Mouse (Mus musculus): ENCODE results near the gene Mogat2.

Mogat2 gene

DNA sequence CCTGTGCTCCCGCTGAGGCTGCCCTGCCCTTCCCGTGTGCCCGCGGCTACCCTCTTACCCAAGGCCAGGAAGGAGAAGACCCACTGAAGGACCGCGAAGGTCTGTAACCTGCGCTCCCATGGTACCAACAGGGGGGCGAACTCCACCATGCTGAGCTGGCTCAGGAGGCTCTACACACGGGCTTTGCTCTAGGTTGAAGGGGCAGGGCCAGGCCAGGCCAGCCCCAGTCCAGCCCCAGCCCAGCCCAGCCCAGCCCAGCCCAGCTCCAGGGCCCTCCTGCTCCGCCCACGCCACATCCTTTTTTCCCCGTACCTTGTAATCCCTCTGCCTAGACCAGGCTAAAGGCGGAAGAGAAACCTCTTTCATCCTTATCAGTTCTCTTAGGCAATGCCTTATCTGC lies at the start of gene Mogat2:
Mogat2 (minus strand) TSS at position 203 of the 400 bp plus-strand sequence.
- DNase-seq: no peak

DNA sequence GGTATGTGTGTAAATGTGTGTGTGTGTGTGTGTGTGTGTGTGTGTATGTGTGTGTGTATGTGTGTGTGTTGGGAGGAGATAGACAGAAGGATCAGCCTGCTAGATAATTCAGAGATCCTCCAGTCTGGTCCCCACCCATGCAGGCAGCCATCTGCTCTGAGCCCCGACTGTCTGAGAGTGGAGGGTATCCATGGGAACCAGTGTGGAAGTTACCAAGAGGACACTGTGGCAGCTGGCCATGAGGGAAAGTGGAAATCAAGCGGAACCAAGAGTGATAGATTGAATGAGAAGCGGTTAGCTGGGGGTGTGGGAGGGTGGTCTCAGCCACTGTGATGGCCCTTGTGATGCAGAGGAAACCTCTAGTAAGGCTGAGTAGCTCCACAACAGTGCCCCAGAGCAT lies 48.9 kb upstream of the Mogat2 start:
- DNase-seq: no peak

DNA sequence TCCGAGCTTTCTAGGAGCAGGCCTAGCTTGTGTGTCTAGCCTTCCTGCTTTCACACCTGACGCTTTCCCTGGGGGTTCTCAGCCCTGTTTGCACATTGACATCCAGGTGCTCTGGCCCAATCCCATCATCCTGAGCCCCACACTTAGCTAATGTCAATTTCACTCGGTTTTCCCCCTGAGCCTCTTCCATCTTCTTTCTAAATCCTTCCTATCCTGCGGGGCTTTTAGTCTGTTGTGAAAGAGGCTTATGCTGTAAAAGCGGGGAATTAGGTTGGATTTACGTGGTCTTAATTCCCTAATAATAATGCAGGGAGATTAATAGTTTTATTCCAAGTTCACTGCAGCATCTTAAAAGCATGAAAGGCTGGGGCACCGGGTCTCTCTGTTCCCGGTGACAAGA lies 41.2 kb upstream of the Mogat2 start:
- no peak for DNase-seq

DNA sequence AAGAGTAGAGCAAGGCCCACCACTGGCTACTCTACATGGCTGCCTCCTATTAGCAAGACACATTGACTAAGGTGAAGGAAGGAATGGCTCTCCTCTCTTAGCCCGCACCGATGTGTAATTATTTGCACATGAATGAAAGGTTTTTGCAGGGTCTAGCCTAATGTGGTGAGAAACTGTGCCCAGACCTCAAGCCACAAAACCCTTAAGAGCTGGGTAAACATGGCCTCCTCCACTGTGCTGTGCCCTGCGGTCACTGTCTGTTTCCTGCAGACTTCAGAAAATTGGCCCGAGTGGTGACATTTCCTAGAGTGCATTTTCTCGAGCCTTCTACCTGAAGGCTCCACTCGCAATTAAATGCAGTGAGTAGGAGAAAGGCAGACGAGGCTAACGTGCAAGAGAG lies 39.9 kb upstream of the Mogat2 start:
- no peak for DNase-seq

DNA sequence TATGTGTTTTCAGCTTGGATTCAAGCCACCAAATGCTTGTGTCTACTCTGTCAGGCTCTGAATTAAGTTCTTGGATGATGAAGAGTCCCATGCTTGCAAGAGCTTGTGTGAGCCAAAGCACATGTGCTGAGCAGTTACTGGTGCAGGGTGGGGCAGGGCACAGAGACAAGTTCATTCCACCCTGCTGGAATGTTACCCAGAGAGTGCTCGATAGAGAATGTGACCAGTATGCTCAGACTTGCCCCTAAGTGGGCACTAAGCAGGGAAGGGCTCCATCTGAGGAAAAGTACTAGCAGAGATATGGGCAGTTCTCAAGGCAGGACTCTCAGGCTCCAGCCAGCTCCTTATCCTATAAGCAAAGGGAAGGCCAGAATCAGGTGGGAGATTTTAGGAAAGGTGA lies 38.3 kb upstream of the Mogat2 start:
- no peak for DNase-seq

DNA sequence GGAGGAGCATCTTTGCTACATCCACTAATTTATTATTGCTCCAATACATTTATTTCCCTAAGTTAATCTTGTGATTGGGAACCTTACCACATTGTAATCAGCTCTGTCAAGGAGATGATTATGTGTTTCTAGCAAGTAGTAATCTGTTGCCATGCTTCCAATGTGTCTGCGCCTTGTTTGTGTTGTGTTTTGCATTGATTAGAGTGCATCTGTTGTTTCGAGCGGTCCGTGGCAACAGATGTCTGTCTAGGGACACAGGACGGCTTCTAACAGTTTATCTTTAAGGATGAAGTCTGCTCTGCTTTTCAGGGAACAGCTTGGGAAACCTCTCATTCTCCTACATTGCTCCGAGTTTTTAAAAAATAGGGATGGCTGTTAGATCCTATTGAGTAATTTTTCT lies 36.7 kb upstream of the Mogat2 start:
- no peak for DNase-seq

DNA sequence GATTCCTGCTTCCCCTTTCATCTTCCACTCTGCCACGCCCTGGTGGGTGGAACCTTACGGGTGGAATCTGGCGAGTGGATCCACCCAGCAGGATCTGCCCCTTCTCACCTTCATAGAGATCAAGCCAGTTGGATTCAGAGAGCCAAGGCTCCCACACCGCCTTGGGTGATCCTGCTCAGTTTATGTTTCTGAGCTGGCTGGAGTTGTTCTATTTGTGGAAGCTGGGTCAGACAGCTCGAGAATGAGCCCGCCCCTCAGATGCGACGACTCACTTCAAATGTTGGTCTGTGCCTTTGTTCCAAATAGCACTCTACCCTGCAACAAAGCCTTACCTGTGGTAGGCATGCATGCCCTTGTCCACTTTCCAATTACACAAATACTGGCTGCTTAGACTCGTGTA lies 33.2 kb upstream of the Mogat2 start:
- no peak for DNase-seq

DNA sequence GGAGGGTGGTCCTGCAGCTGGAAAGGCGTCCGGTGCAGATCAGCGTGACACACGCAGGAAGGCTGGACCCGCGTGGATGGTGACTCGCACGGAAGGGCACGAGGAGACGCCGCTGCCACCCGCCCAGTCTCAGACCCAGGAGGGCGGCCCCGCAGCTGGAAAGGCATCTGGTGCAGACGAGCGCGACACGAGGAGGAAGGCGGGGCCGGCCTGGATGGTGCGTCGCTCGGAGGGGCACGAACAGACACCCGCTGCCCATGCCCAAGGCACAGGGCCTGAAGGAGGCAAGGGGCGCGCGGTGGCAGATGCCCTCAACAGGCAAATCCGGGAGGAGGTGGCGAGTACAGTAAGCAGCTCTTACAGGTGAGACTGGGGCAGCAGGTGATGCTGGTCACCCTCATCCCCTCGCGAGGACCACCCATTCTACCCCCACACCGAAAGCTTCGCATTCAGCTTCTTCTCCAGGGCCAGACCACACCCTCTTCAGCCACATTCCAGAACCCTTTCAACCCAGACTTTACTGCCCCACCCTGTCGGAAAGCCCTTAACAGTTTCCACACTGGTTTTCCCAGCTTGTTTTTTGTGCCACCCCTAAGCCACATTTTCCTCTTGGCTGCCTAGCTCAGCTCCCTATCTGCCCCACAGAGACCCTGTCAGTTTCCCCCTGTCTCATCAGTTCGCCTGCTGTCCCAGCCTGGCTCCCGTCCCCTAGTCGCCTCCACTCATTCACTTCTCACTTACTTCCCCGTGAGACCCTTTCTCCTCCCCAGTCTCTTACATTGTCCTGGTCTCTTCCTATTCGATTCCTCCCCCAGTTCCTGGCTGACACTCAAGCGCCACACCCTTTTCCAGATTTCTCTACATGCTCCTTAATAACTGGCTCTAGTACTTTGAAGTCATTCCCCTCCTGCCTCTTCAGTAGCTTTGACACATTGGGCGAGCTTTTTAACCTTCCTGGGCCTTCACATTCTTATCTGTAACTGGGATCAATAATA lies 30.8 kb upstream of the Mogat2 start:
- DNase-seq: no peak

DNA sequence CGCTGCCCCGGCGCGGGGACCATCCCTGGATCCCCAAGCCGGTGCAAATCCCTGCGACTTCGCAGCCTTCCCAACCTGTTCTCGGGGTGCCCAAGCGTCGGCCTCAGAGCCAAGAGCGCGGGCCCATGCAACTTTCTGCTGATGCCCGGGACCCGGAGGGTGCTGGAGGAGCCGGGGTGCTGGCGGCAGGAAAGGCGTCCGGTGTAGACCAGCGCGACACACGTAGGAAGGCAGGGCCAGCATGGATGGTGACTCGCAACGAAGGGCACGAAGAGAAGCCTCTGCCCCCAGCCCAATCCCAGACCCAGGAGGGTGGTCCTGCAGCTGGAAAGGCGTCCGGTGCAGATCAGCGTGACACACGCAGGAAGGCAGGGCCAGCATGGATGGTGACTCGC lies 30.1 kb upstream of the Mogat2 start:
- no peak for DNase-seq

DNA sequence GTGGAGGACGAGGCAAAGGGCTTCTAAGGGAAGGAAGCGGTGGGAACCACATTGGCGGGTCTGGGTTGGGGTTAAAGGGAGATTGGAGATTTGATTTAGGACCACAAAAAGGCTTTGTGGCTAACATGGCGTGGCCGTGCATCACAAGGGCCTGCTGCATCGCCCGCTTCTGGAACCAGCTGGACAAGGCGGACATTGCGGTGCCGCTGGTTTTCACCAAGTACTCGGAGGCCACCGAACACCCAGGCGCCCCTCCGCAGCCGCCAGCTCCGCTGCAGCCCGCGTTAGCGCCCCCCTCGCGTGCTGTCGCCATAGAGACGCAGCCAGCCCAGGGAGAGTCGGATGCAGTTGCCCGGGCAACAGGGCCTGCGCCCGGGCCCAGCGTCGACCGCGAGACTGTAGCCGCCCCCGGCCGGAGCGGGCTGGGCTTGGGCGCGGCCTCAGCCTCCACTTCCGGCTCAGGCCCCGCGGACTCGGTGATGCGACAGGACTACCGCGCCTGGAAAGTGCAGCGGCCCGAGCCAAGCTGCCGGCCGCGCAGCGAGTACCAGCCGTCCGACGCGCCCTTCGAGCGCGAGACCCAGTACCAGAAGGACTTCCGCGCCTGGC lies 29.6 kb upstream of the Mogat2 start:
- DNase-seq: peak in 1 of 2 experiments; percentile 13

DNA sequence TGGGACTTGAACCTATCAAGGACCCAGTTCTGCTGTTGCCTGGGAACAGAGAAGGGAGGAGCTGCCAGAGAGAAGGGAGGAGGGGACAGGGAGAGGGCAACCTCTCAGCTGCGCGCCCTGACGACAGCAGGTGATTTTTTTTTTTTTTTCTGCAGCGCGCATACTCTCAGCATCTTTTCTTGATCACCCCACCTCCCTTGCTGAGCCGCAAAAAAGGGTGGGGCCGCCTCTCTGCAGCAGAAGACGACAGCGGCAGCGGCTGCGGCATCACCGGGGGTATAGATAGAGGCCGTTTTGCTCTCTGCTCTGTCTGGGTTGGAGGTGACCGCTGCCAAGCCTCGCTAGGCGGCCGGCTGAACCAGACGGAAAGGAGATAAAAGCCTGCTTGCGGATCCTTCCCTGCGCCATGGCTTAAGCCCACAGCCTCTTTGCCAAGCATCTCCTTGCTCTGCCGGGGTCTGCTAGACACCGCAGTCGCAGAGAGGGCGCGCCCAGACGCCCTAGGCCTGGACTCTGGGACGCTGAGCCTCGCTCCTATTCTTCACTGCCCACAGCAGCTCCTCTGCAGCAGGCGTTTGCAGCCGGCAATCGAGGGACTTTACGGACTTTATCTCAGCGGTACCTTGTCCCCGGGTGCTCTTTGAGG lies 29.0 kb upstream of the Mogat2 start, which contains the start of gene Map6:
Map6 (plus strand) TSS at position 197 of the 646 bp plus-strand sequence.
- DNase-seq: no peak

DNA sequence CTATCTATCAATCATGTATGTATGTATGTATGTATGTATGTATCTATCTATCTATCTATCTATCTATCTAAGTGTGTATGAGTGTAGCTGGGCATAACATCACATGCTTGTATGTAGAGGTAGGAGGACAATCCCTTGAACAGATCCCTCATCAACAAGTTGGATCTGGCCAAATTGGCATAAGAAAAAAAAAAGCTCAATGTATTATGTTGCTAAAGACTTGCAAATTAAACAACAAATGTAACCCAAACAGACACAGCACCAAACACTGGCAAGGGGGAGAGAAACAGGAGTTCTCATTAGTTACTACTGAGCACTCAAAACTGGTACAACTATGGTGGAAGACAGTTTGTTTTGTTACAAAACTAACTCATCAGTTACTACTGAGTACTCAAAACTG lies 26.2 kb upstream of the Mogat2 start:
- DNase-seq: no peak

DNA sequence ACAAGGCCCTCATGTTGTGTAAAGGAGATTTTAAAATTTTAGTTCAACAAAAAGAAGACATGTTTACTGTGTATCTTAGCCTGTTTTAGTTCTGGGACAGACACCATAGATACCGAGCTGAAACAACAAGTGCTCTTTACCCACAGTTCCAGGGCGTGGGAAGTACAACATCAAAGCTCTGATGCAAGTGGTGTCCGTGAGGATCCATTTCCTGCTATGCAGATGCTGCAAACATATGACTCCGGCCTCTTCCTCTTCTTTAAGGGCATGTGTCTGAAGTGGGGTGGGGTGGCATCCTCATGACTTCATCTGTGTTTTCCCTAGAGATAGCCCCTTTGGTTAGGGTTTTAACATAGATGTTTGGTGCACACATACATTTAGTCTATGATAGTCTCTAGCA lies 25.1 kb upstream of the Mogat2 start:
- no peak for DNase-seq

DNA sequence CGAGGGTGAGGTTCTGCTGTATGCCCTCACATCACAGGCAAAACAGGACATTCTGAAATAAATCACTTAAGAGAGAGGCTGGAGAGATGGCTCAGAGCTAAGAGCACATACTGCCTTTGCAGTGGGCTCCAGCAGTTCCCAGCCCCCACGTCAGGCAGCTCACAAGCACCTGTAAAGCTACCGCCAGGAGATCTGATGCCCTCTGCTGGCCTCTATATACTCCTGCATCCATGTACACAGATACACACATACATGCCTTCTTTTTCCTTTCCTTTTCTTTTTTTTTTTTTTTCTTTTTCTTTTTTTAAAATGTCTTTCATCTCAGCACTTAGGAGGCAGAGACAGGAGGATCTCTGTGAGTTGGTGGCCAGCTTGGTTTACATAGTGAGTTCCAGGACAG lies 23.5 kb upstream of the Mogat2 start:
- no peak for DNase-seq

DNA sequence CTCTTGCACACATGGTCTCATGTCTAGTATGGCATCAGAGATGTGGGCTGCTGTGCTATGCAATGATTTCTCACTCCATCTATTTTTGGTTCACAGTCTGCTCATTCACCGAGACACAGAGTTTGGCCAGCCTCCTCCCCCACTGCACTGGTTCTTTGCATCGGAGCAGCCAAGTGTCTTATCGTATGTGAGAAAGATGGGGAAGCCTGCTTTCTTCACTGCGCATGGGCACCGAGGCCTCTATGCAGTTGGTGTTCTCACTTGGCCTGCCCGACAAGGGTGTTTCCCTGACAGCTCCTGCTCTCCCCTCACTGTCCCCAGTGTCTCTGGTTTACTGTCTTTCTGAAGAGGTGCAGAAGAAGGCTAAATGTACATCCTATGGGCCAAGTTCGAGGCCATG lies 16.6 kb upstream of the Mogat2 start:
- no peak for DNase-seq

DNA sequence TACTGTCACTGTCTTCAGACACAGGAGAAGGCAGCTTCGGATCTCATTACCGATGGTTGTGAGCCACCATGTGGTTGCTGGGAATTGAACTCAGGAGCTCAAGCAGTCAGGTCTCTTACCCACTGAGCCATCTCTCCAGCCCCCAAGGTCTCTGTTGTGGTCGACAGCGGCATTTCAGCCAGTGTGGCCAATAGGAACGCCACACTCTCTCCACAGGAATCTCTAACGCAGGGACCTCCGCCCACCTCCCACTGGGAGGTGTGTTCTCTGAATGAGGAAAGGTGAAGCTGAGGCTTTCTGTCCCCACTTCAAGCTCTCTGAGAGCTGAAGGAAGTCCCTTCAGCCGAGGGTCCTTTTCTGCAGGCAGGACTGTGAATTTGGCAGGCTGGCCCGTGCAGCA lies 12.0 kb upstream of the Mogat2 start:
- no peak for DNase-seq

DNA sequence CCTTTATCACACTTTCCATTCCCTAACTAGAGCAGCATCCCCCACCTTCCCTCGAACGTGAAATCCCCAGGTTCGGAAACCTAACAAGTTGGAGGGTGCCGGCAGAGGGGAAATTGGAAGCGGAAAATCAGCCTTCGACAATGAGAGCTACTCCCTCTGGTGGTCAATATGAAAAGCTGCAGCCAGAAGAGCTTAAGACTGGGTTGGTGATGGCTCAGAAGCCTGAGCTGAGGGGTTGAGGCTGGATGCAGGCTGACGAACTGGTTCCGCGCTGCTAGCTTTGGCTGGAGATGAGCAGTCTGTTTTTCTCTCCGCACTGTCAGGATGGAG lies 11.1 kb upstream of the Mogat2 start:
- peak in 1 of 2 experiments; percentile 19 for DNase-seq

DNA sequence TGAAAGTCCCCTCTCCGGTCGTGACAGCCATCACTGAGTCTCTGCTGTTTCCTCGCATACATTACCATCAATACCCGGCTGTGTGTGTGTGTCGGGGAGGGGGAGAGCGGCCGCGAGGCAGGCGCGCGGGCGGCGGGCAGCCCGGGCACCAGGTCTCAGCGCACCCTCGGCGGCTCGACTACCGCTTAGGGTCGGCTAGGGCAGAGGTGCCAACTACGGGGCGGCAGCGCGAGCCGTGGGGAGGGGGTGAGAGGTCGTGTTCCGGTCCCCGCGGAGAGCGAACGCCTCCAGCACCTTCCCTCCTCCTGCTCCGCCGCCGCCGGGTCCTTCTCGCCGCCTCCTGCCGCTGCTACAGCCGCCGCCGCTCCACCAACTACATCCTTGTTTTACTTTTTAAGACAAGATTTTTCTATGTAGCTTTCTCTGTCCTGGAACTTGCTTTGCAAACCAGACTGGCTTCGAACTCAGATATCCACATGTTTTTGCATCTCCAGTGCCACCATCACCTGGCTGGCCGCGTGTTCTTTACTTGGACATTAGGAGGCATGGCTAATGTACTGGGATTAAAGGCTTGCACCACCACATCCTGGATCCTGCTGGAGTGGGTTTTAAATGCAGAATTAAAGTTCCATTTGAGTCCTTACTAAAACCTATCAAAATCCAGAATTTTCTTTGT lies 10.6 kb upstream of the Mogat2 start:
- no peak for DNase-seq

DNA sequence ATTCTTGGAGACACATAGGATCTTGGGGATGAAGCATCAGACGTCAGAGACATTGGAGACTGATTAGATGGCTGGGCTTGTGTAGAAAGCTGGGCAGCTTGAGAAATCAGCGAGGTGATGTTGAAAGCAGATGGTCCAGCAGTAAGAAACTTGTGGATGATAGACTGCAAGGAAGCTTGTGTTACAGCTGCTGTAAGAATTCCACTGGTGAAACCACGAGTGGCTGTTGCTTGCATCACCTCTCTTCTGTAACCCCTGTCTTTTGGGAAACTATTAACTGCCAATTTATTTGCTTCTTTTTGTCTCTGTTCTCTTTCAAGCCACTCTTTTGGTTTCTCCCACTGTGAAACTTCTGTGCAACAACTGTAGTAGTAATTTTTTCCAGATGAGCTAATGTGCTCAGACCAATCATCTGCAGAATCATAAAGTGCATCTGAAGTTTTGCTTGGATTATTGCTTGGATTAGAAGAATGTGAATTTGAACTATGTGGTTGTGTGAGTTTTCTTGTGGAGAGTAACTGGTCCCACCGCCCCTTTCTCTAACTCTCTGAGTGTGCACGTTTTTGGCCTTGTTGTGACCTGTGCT lies 9.8 kb upstream of the Mogat2 start:
- no peak for DNase-seq

DNA sequence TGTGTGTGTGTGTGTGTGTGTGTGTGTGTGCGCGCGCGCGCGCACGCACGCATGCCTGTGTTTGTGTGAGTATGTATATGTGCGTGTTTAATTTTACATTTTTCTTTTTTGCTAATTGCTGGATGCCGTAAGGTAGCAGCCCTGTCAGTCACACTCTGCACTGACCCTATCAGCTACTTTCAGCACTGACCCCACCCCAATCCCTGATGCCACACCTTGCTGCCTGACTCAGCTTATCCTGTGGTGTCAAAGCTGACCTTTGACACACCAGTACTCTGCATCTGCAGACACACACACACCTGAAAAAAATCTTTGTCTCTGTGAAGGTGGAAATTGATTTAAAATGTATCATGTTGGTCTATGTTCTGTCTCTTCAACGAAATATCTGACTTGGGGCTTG lies 3.7 kb upstream of the Mogat2 start:
- no peak for DNase-seq

DNA sequence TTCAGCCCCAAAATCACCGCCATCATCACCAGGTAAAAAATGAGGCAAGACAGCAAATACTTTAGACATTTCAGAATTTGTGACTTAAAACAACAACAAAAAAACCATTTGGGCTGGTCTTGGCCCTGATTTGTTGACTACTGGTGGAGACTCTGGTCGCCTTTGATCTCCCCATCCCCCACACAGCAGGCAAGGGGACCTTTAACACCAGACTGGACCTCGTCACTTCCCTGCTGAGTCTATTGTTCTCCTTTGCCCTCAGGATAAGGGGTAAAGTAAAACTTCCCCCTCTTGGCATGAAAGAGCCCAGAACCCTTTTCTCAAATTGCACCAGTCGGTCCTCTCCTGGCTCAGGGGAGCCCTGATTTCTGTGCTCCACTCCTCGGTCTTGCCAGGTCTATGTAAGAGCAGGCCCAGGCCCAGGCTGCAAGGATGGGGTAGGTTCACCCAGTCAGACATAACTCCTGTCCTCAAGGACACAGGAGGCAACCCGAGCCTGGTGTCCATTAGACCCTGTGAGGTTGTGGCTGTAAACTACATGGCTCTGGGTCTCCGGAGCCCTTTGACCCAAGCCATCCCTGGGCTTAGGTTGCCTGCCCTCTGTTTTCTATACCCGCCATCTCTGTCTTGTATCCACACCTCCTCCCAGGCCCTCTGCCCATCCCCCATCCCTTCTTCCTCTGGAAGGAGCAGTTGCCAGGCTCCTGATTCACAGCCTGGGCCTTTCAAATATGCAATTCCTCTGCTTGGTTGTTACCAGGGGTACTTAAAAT lies 1.3 kb downstream of the Mogat2 start:
- DNase-seq: no peak

DNA sequence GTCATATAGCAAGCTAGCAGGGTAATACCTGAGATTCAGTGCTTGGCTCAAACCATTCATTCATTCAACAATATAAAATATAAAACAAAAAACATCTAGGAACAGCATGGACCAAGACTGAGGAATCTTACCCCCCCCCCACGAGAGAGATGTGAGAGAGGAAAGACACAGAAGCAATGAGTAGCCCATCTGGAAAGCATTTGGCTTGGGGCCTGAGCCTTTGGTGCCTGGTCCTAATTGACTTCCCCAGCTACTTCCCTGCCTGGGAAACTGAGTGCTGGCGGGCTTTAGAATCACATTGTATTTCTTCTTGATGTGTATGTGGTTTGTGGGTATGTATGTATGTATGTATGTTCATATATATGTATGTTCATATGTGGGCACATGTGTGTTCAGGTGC lies 2.8 kb downstream of the Mogat2 start:
- DNase-seq: no peak

Data from spleen, adult 18-20 months (tissue).